Mouse (Mus musculus) forebrain, embryonic 11.5 days (tissue): Measurements from ENCODE around the gene Ryr2. TPM values are rescaled to one million over a fixed set of nuclear protein-coding genes. Genes with fewer than 3 reads are reported as not detected.

Experiments used
- ATAC-seq: fragments of 200-750 bp; cut with Nextera tagmentation; replicated peaks from 2 replicates; pipeline ENCODE4 v1.8.0; 2017; ENCODE audit warnings: moderate TSS enrichment; ENCODE audit not compliant: low FRiP score
- DNase-seq: peaks from one replicate; pipeline ENCODE4 v3.0.0-alpha.2; 2017; ENCODE audit warnings: low spot score
- H3K27ac ChIP-seq: fragments of 300-500 bp; sonication (generic); 2 replicates; pipeline ENCODE4 v1.5.1; 2014; ENCODE audit warnings: low read depth, low read length
- H3K27me3 ChIP-seq: fragments of 300-500 bp; sonication (generic); 2 replicates; pipeline ENCODE4 v1.6.1; 2014; ENCODE audit warnings: mild to moderate bottlenecking, low read length, mixed read lengths; ENCODE audit not compliant: control insufficient read depth, insufficient read depth
- H3K36me3 ChIP-seq: fragments of 300-500 bp; sonication (generic); 2 replicates; pipeline ENCODE4 v1.6.1; 2014; ENCODE audit warnings: mild to moderate bottlenecking, low read length, moderate library complexity, mixed read lengths; ENCODE audit not compliant: control insufficient read depth, insufficient read depth
- H3K4me1 ChIP-seq: fragments of 300-500 bp; sonication (generic); replicated peaks from 2 replicates; pipeline ENCODE4 v1.6.1; 2014; ENCODE audit warnings: low read length, mixed read lengths; ENCODE audit not compliant: control insufficient read depth, insufficient read depth
- H3K4me2 ChIP-seq: fragments of 300-500 bp; sonication (generic); 2 replicates; pipeline ENCODE4 v1.6.1; 2014; ENCODE audit warnings: low read depth, mild to moderate bottlenecking, low read length, moderate library complexity, mixed read lengths; ENCODE audit not compliant: severe bottlenecking
- H3K4me3 ChIP-seq: fragments of 300-500 bp; sonication (generic); 2 replicates; pipeline ENCODE4 v1.5.1; 2014; ENCODE audit warnings: low read depth, low read length
- H3K9ac ChIP-seq: fragments of 300-500 bp; sonication (generic); 2 replicates; pipeline ENCODE4 v1.6.1; 2014; ENCODE audit warnings: low read length
- H3K9me3 ChIP-seq: fragments of 300-500 bp; sonication (generic); 2 replicates; pipeline ENCODE4 v1.6.1; 2016; ENCODE audit warnings: low read length, mixed read lengths; ENCODE audit not compliant: control insufficient read depth
- WGBS: fragments of 180-500 bp; shearing (Covaris S2); extraction: QIAGEN DNeasy Blood & Tissue Kit; methylation state at CpG from one replicate; pipeline ENCODE4 v1.1.7; 2014; 5-methylcytosine and 5-hydroxymethylcytosine counted together
- polyA plus RNA-seq: library from polyadenylated mRNA; unstranded; fragments of >200 nt; fragmentation: Nextera tagmentation; extraction: Ambion mirVana; gene quantifications from 2 replicates; pipeline ENCODE4 v1.2.1, GENCODE M21; 2014

Gene Ryr2
- polyA plus RNA-seq, 1 experiment from 2014 or later = 0.51 TPM

DNA sequence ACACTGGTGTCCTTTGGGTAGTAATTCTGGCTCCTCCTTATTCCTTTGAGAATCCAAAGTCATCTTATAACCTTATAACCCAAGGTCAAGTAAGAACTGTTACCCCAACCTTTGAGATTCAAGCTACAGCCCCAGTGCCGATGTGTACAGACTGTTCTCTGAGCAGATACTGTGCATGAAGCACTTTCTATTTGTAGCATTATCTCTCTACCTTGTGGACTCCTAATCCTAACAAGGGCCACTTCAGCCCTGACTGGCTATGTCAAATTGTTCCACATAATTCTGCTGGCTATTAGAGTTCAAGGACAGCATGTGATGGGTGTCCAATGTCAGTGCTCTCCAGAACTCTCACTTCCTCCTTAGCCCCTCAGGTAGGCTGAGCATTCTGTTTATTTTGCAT is 22.4 kb upstream of the Ryr2 start:
- DNase-seq (no peak), ATAC-seq (no peak)
- Histone ChIP-seq H3K4me1 (no peaks in the 10 kb centered on the region), H3K27me3 (no peaks in the 10 kb centered on the region), H3K9ac (no peak overlapping the region), H3K36me3 (no peaks in the 10 kb centered on the region), H3K27ac (no peak overlapping the region), H3K4me3 (no peak overlapping the region), H3K4me2 (no peak overlapping the region), H3K9me3 (no peaks in the 10 kb centered on the region)
- 87% methylated on average over 1 of the region's 1 CpGs for WGBS

DNA sequence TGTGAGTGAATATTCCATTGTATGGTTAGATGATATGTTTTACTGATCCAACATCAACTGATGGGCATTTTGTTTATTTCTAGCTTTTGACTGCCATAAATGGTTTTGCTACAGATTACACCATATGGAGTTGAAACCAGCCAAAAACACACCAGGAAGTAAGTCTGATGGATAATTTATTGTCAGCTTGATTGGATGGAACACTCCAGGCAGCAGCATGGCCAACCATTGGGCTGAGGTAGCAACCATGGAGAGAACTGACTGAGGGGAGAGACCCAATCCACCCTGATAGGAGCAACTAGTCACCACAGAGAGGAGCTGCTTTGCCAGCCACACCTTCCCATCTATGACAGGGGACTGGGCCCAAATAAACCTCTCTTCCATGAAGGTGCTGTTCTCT is 19.4 kb upstream of the Ryr2 start:
- H3K36me3 ChIP-seq = no peaks in the 10 kb centered on the region
- H3K9me3 ChIP-seq = no peaks in the 10 kb centered on the region
- H3K27me3 ChIP-seq = no peaks in the 10 kb centered on the region
- no peaks in the 10 kb centered on the region for H3K4me1 ChIP-seq
- H3K4me2 ChIP-seq = no peak overlapping the region
- no peak overlapping the region for H3K9ac ChIP-seq
- DNase-seq (no peak), ATAC-seq (no peak)
- H3K4me3 ChIP-seq = no peak overlapping the region
- no peak overlapping the region for H3K27ac ChIP-seq

- no peak overlapping the region for H3K4me2 ChIP-seq
- WGBS = 85% methylated on average over 7 of the region's 7 CpGs
- DNase-seq = no peak
- no peaks in the 10 kb centered on the region for H3K9me3 ChIP-seq
- H3K27ac ChIP-seq = no peak overlapping the region
- no peak overlapping the region for H3K4me3 ChIP-seq
- no peak overlapping the region for H3K9ac ChIP-seq
- H3K4me1 ChIP-seq = no peaks in the 10 kb centered on the region
- no peaks in the 10 kb centered on the region for H3K36me3 ChIP-seq
- ATAC-seq = no peak
- no peaks in the 10 kb centered on the region for H3K27me3 ChIP-seq
Measured at GRCm38 (mm10) chr13:12124940-12125540, 18.3 kb upstream of the Ryr2 start.

- DNase-seq (no peak), ATAC-seq (no peak)
- no peaks in the 10 kb centered on the region for H3K27me3 ChIP-seq
- H3K9ac ChIP-seq = no peak overlapping the region
- H3K36me3 ChIP-seq = no peaks in the 10 kb centered on the region
- no peak overlapping the region for H3K4me3 ChIP-seq
- H3K4me2 ChIP-seq = no peak overlapping the region
- H3K9me3 ChIP-seq = no peaks in the 10 kb centered on the region
- no peak overlapping the region for H3K27ac ChIP-seq
- 90% methylated on average over 8 of the region's 8 CpGs for WGBS
- H3K4me1 ChIP-seq = no peaks in the 10 kb centered on the region
Measured at GRCm38 (mm10) chr13:12115551-12115950, 8.8 kb upstream of the Ryr2 start.

DNA sequence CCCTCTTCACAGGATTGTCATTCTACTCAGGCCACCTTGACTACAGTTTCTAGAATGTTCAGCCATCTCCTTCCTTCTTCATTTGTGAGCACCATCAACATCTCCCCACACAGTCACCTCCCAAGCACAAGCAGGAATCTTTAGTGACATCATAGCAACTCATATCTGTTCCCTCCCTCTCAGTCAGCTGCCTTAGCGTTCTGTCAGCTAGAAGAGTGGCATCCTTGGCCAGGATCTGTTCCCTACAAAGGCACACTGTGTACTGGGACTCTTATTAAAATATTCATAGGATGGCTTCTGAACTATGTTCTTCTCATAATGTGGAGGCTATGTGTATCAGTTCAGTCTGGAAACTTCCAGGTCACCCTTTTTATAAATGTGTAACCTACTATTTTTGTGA is 8.1 kb upstream of the Ryr2 start:
- no peak for DNase-seq
- H3K27ac ChIP-seq = no peak overlapping the region
- no peak overlapping the region for H3K4me3 ChIP-seq
- no peaks in the 10 kb centered on the region for H3K27me3 ChIP-seq
- H3K36me3 ChIP-seq = no peaks in the 10 kb centered on the region
- no peak overlapping the region for H3K9ac ChIP-seq
- no peaks in the 10 kb centered on the region for H3K9me3 ChIP-seq
- H3K4me1 ChIP-seq = no peaks in the 10 kb centered on the region
- no peak overlapping the region for H3K4me2 ChIP-seq
- no peak for ATAC-seq
- WGBS = 82% methylated on average over 1 of the region's 1 CpGs

GRCm38 (mm10) chr13:12108955-12109354 is 2.2 kb upstream of the Ryr2 start:
- ATAC-seq (no peak), DNase-seq (no peak)
- H3K27ac ChIP-seq = no peak overlapping the region
- no peaks in the 10 kb centered on the region for H3K9me3 ChIP-seq
- H3K4me2 ChIP-seq = no peak overlapping the region
- H3K36me3 ChIP-seq = no peaks in the 10 kb centered on the region
- no peak overlapping the region for H3K9ac ChIP-seq
- peaks cover 6% of the 10 kb centered on the region; the same call in 1 of the 2 replicates for H3K4me1 ChIP-seq
- WGBS = 87% methylated on average over 1 of the region's 1 CpGs
- no peak overlapping the region for H3K4me3 ChIP-seq
- peaks cover 24% of the 10 kb centered on the region for H3K27me3 ChIP-seq

- H3K4me3 ChIP-seq = peak overlapping the region; percentile 62
- H3K4me1 ChIP-seq = peaks cover 6% of the 10 kb centered on the region; the same call in 1 of the 2 replicates
- H3K27ac ChIP-seq = no peak overlapping the region
- peak overlapping the region; percentile 63 for H3K9ac ChIP-seq
- WGBS = under 1% methylated on average over 65 of the region's 67 CpGs
- peak overlapping the region; percentile 99 for H3K4me2 ChIP-seq
- DNase-seq = peak; percentile 71
- peak; percentile 73 for ATAC-seq
- H3K9me3 ChIP-seq = no peaks in the 10 kb centered on the region
- peaks cover 24% of the 10 kb centered on the region for H3K27me3 ChIP-seq
- H3K36me3 ChIP-seq = no peaks in the 10 kb centered on the region
Measured at GRCm38 (mm10) chr13:12105830-12106628, 716 bp downstream of the Ryr2 start.

DNA sequence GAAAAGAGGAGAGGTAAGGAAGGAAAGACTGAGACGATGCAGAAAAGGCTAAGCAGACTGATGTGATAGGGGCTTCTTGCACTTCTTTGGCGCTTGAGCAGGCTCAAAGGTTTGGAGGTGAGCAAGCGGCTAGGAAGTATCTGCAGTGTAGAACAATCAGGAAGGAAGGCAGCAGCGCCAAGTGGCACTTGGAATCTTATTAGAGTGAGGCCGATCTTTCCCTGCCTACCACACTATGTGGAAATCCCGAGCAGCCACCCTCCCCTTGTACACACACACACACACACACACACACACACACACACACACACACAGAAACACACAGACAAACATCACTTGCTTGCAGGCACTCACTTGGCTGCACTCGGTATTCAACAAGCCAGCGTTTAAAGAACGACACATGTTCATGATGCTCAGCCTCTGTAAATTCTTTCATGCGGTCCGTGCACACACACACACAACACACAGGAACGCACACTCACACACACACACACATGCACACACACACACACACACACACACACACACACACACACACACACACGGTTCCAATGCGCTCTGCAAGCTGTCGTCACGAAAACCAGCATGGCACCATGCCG is 1.4 kb downstream of the Ryr2 start:
- 4% methylated on average over 17 of the region's 17 CpGs for WGBS
- Histone ChIP-seq H3K9me3 (no peaks in the 10 kb centered on the region), H3K36me3 (no peaks in the 10 kb centered on the region), H3K27me3 (peaks cover 24% of the 10 kb centered on the region), H3K4me3 (peak overlapping the region; percentile 62), H3K27ac (no peak overlapping the region), H3K4me2 (peak overlapping the region; percentile 99), H3K4me1 (peaks cover 6% of the 10 kb centered on the region; the same call in 1 of the 2 replicates), H3K9ac (no peak overlapping the region)
- DNase-seq = peak; percentile 51
- ATAC-seq = no peak
